Mouse (Mus musculus) forebrain, embryonic 13.5 days (tissue): ENCODE data around the gene Peli1. TPM values are rescaled to one million over a fixed set of nuclear protein-coding genes. Genes with fewer than 3 reads are reported as not detected.
"Not testable (repeated sequence)": the region's sequence is repeated elsewhere in the genome, so short reads cannot be mapped to it uniquely, and the experiment has no call there.

Source experiments
- ATAC-seq: fragments of 200-750 bp; cut with Nextera tagmentation; 2 replicates; pipeline ENCODE4 v1.8.0; 2017
- H3K27ac ChIP-seq: fragments of 300-500 bp; sonication (generic); 2 replicates; pipeline ENCODE4 v1.5.1; 2015; ENCODE audit warnings: inconsistent platforms, mild to moderate bottlenecking, moderate library complexity
- H3K27me3 ChIP-seq: fragments of 300-500 bp; sonication (generic); 2 replicates; pipeline ENCODE4 v1.6.1; 2015; ENCODE audit warnings: mild to moderate bottlenecking, inconsistent platforms
- H3K36me3 ChIP-seq: fragments of 300-500 bp; sonication (generic); 2 replicates; pipeline ENCODE4 v1.6.1; 2015; ENCODE audit warnings: mild to moderate bottlenecking, inconsistent platforms; ENCODE audit not compliant: poor library complexity, severe bottlenecking
- H3K4me1 ChIP-seq: fragments of 300-500 bp; sonication (generic); 2 replicates; pipeline ENCODE4 v1.6.1; 2015; ENCODE audit warnings: inconsistent platforms
- H3K4me2 ChIP-seq: fragments of 300-500 bp; sonication (generic); 2 replicates; pipeline ENCODE4 v1.6.1; 2015; ENCODE audit warnings: inconsistent platforms, mild to moderate bottlenecking, moderate library complexity
- H3K4me3 ChIP-seq: fragments of 300-500 bp; sonication (generic); 2 replicates; pipeline ENCODE4 v1.5.1; 2015; ENCODE audit warnings: mild to moderate bottlenecking, inconsistent platforms
- H3K9ac ChIP-seq: fragments of 300-500 bp; sonication (generic); 2 replicates; pipeline ENCODE4 v1.6.1; 2015; ENCODE audit warnings: mild to moderate bottlenecking, inconsistent platforms
- H3K9me3 ChIP-seq: fragments of 300-500 bp; sonication (generic); replicated peaks from 2 replicates; pipeline ENCODE4 v1.6.1; 2016; ENCODE audit warnings: inconsistent platforms
- WGBS: fragments of 180-500 bp; shearing (Covaris S2); methylation state at CpG from one replicate; pipeline ENCODE4 v1.1.7; 2015; 5-methylcytosine and 5-hydroxymethylcytosine counted together
- polyA plus RNA-seq: library from polyadenylated mRNA; unstranded; fragments of >200 nt; fragmentation: Nextera tagmentation; extraction: Ambion mirVana; gene quantifications from 2 replicates; pipeline ENCODE4 v1.2.1, GENCODE M21; 2015

Peli1 gene
- polyA plus RNA-seq, 1 experiment from 2014 or later, result 106 TPM

- H3K9ac ChIP-seq, result no peak overlapping the region
- no peak overlapping the region for H3K27ac ChIP-seq
- 96% methylated on average over 8 of the region's 8 CpGs for WGBS
- no peak overlapping the region for H3K4me2 ChIP-seq
- H3K27me3 ChIP-seq, result no peaks in the 10 kb centered on the region
- ATAC-seq, result no peak
- H3K4me1 ChIP-seq, result no peaks in the 10 kb centered on the region
- H3K4me3 ChIP-seq, result no peak overlapping the region
- no peaks in the 10 kb centered on the region for H3K9me3 ChIP-seq
- H3K36me3 ChIP-seq, result no peaks in the 10 kb centered on the region
These were observed 88.0 kb downstream of the Peli1 start for GRCm38 (mm10) chr11:21178998-21179645.

- not testable (repeated sequence) for H3K9me3 ChIP-seq, H3K4me2 ChIP-seq, H3K36me3 ChIP-seq, H3K4me3 ChIP-seq, H3K4me1 ChIP-seq, H3K27ac ChIP-seq, H3K27me3 ChIP-seq, H3K9ac ChIP-seq, ATAC-seq
- WGBS, result 95% methylated on average over 8 of the region's 9 CpGs
These were observed 88.8 kb downstream of the Peli1 start for GRCm38 (mm10) chr11:21179873-21180272.

- no peaks in the 10 kb centered on the region for H3K9me3 ChIP-seq
- H3K27me3 ChIP-seq, result no peaks in the 10 kb centered on the region
- no peak for ATAC-seq
- no peaks in the 10 kb centered on the region for H3K4me1 ChIP-seq
- H3K27ac ChIP-seq, result no peak overlapping the region
- H3K4me2 ChIP-seq, result no peak overlapping the region
- WGBS, result 70% methylated on average over 1 of the region's 1 CpGs
- H3K36me3 ChIP-seq, result no peaks in the 10 kb centered on the region
- H3K9ac ChIP-seq, result no peak overlapping the region
- H3K4me3 ChIP-seq, result no peak overlapping the region
These were observed 89.6 kb downstream of the Peli1 start for GRCm38 (mm10) chr11:21180650-21181049.

GRCm38 (mm10) chr11:21181616-21182015 lies 90.5 kb downstream of the Peli1 start:
- H3K4me1 ChIP-seq, result no peaks in the 10 kb centered on the region
- H3K36me3 ChIP-seq, result no peaks in the 10 kb centered on the region
- no peaks in the 10 kb centered on the region for H3K9me3 ChIP-seq
- no peak overlapping the region for H3K4me2 ChIP-seq
- no peak overlapping the region for H3K9ac ChIP-seq
- no peak overlapping the region for H3K27ac ChIP-seq
- H3K27me3 ChIP-seq, result no peaks in the 10 kb centered on the region
- WGBS, result 92% methylated on average over 2 of the region's 2 CpGs
- no peak overlapping the region for H3K4me3 ChIP-seq
- no peak for ATAC-seq

GRCm38 (mm10) chr11:21182709-21183108 lies 91.6 kb downstream of the Peli1 start:
- no peaks in the 10 kb centered on the region for H3K9me3 ChIP-seq
- WGBS, result 83% methylated on average over 1 of the region's 1 CpGs
- no peak overlapping the region for H3K27ac ChIP-seq
- no peaks in the 10 kb centered on the region for H3K36me3 ChIP-seq
- H3K4me1 ChIP-seq, result no peaks in the 10 kb centered on the region
- H3K9ac ChIP-seq, result no peak overlapping the region
- no peak overlapping the region for H3K4me2 ChIP-seq
- H3K4me3 ChIP-seq, result no peak overlapping the region
- no peaks in the 10 kb centered on the region for H3K27me3 ChIP-seq
- ATAC-seq, result no peak

GRCm38 (mm10) chr11:21191821-21192220 lies 100.7 kb downstream of the Peli1 start:
- H3K27ac ChIP-seq, H3K9me3 ChIP-seq, H3K4me2 ChIP-seq, H3K27me3 ChIP-seq, H3K4me3 ChIP-seq, H3K9ac ChIP-seq, H3K4me1 ChIP-seq, ATAC-seq, H3K36me3 ChIP-seq: not testable (repeated sequence)
- 93% methylated on average over 8 of the region's 8 CpGs for WGBS

GRCm38 (mm10) chr11:21194851-21195250 lies 103.8 kb downstream of the Peli1 start:
- Histone ChIP-seq H3K27me3 (no peaks in the 10 kb centered on the region), H3K4me1 (no peaks in the 10 kb centered on the region), H3K9me3 (no peaks in the 10 kb centered on the region), H3K36me3 (no peaks in the 10 kb centered on the region), H3K9ac (no peak overlapping the region), H3K27ac (no peak overlapping the region), H3K4me2 (no peak overlapping the region), H3K4me3 (no peak overlapping the region)
- WGBS, result 96% methylated on average over 3 of the region's 3 CpGs
- ATAC-seq, result no peak

Other genes with a start within 250 kb of the Peli1 start
- gene Vps54, start 148.0 kb downstream of the Peli1 start, polyA plus RNA-seq, result 9.4 and 10.1 TPM in 2 replicates